Mouse (Mus musculus) lung, embryonic 16.5 days (tissue): ENCODE data around the gene Med8. TPM values are rescaled to one million over a fixed set of nuclear protein-coding genes. Genes with fewer than 3 reads are reported as not detected.
A peak's percentile ranks its signal among the peaks of the same experiment; 100 is the strongest.

Experiments
- ATAC-seq: fragments of 200-750 bp; cut with Nextera tagmentation; 2 replicates; pipeline ENCODE4 v1.8.0; 2017; ENCODE audit warnings: low read depth, mild to moderate bottlenecking, moderate library complexity
- H3K27ac ChIP-seq: fragments of 300-500 bp; sonication (generic); 2 replicates; pipeline ENCODE4 v1.5.1; 2014; ENCODE audit warnings: mild to moderate bottlenecking, control low read depth, low read length
- H3K27me3 ChIP-seq: fragments of 300-500 bp; sonication (generic); 2 replicates; pipeline ENCODE4 v1.6.1; 2014; ENCODE audit warnings: low read depth, low read length, mixed read lengths; ENCODE audit not compliant: control insufficient read depth, insufficient read depth
- H3K36me3 ChIP-seq: fragments of 300-500 bp; sonication (generic); 2 replicates; pipeline ENCODE4 v1.6.1; 2014; ENCODE audit warnings: low read length; ENCODE audit not compliant: control insufficient read depth, insufficient read depth
- H3K4me1 ChIP-seq: fragments of 300-500 bp; sonication (generic); replicated peaks from 2 replicates; pipeline ENCODE4 v1.6.1; 2014; ENCODE audit warnings: low read length, mixed read lengths; ENCODE audit not compliant: control insufficient read depth, insufficient read depth
- H3K4me2 ChIP-seq: fragments of 300-500 bp; sonication (generic); 2 replicates; pipeline ENCODE4 v1.6.1; 2014; ENCODE audit warnings: low read depth, low read length, control low read depth
- H3K4me3 ChIP-seq: fragments of 300-500 bp; sonication (generic); 2 replicates; pipeline ENCODE4 v1.5.1; 2014; ENCODE audit warnings: mild to moderate bottlenecking, low read length, control low read depth
- H3K9ac ChIP-seq: fragments of 300-500 bp; sonication (generic); 2 replicates; pipeline ENCODE4 v1.6.1; 2014; ENCODE audit warnings: low read length, control low read depth
- H3K9me3 ChIP-seq: fragments of 300-500 bp; sonication (generic); 2 replicates; pipeline ENCODE4 v1.6.1; 2016; ENCODE audit warnings: low read length; ENCODE audit not compliant: control insufficient read depth
- WGBS: fragments of 180-500 bp; shearing (Covaris S2); extraction: QIAGEN DNeasy Blood & Tissue Kit; methylation state at CpG from one replicate; pipeline ENCODE4 v1.1.7; 2014; 5-methylcytosine and 5-hydroxymethylcytosine counted together
- polyA plus RNA-seq: library from polyadenylated mRNA; unstranded; fragments of >200 nt; fragmentation: Nextera tagmentation; extraction: Ambion mirVana; gene quantifications from 2 replicates; pipeline ENCODE4 v1.2.1, GENCODE M21; 2015

Med8 gene
- polyA plus RNA-seq: 87.8 and 90.1 TPM in 2 replicates

- peaks cover 12% of the 10 kb centered on the region for H3K4me1 ChIP-seq
- H3K9me3 ChIP-seq: no peaks in the 10 kb centered on the region
- WGBS: under 1% methylated on average over 46 of the region's 53 CpGs
- H3K4me3 ChIP-seq: peak within 1 kb of the TSS; percentile 90
- ATAC-seq: peak; percentile 97
- H3K9ac ChIP-seq: peak within 1 kb of the TSS; percentile 87
- peaks cover 26% of the 10 kb centered on the region for H3K36me3 ChIP-seq
- peak within 1 kb of the TSS; percentile 71 for H3K4me2 ChIP-seq
- no peaks in the 10 kb centered on the region for H3K27me3 ChIP-seq
- peak within 1 kb of the TSS; percentile 66 for H3K27ac ChIP-seq
Observed at GRCm38 (mm10) chr4:118409142-118409900, at the start of gene Med8, which contains the start of gene Szt2. Gene Med8 (plus strand): TSS chr4:118409337. Gene Szt2 (minus strand): TSS chr4:118409273.

- ATAC-seq: peak; percentile 85
Observed at GRCm38 (mm10) chr4:118359896-118360720, 49.0 kb upstream of the Med8 start.

DNA sequence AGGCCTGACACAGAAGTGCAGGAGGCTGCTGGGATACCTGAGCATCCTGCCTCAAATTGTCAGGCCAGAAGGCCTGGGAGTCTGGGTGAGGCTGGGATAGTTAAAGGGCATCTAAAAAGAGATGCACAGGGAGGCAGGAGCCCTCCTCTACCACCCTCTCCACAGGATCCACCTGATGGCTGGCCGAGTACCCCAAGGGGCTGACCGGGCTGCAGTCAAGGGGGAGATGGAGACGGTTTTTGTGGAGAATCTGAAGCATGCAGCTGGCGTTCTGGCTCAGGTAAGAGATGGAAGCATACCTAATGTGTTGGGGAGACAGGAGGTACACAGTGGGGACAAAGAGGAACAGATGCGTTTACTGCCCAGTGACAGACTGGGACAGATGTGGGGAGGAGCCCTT is 47.7 kb upstream of the Med8 start:
- Histone ChIP-seq H3K27me3 (no peaks in the 10 kb centered on the region), H3K36me3 (peaks cover 23% of the 10 kb centered on the region), H3K4me2 (no peak overlapping the region), H3K9ac (no peak overlapping the region), H3K27ac (no peak overlapping the region), H3K9me3 (no peaks in the 10 kb centered on the region), H3K4me3 (no peak overlapping the region), H3K4me1 (peaks cover 10% of the 10 kb centered on the region; the same call in 1 of the 2 replicates)
- ATAC-seq: no peak
- WGBS: 85% methylated on average over 5 of the region's 5 CpGs

More at GRCm38 (mm10) chr4:118359896-118360720, 49.0 kb upstream of the Med8 start:
- peak overlapping the region; percentile 64 for H3K27ac ChIP-seq
- H3K4me1 ChIP-seq: peaks cover 10% of the 10 kb centered on the region; the same call in 1 of the 2 replicates
- H3K9ac ChIP-seq: peak overlapping the region; percentile 88
- H3K9me3 ChIP-seq: no peaks in the 10 kb centered on the region
- H3K36me3 ChIP-seq: peaks cover 14% of the 10 kb centered on the region
- peak overlapping the region; percentile 75 for H3K4me3 ChIP-seq
- peak overlapping the region; percentile 97 for H3K4me2 ChIP-seq
- no peaks in the 10 kb centered on the region for H3K27me3 ChIP-seq
- 2% methylated on average over 54 of the region's 54 CpGs for WGBS

- ATAC-seq: no peak
Observed at GRCm38 (mm10) chr4:118362879-118363278, 46.3 kb upstream of the Med8 start.

GRCm38 (mm10) chr4:118363985-118364384 is 45.2 kb upstream of the Med8 start:
- Histone ChIP-seq H3K4me2 (no peak overlapping the region), H3K9me3 (no peaks in the 10 kb centered on the region), H3K4me3 (no peak overlapping the region), H3K9ac (no peak overlapping the region), H3K27me3 (no peaks in the 10 kb centered on the region), H3K36me3 (peaks cover 28% of the 10 kb centered on the region), H3K27ac (no peak overlapping the region), H3K4me1 (peaks cover 10% of the 10 kb centered on the region; the same call in 1 of the 2 replicates)
- 95% methylated on average over 3 of the region's 3 CpGs for WGBS
- ATAC-seq: no peak

More at GRCm38 (mm10) chr4:118362879-118363278, 46.3 kb upstream of the Med8 start:
- 89% methylated on average over 6 of the region's 6 CpGs for WGBS
- H3K4me2 ChIP-seq: no peak overlapping the region
- H3K9me3 ChIP-seq: no peaks in the 10 kb centered on the region
- H3K9ac ChIP-seq: no peak overlapping the region
- peaks cover 10% of the 10 kb centered on the region; the same call in 1 of the 2 replicates for H3K4me1 ChIP-seq
- peaks cover 26% of the 10 kb centered on the region for H3K36me3 ChIP-seq
- no peak overlapping the region for H3K27ac ChIP-seq
- H3K27me3 ChIP-seq: no peaks in the 10 kb centered on the region
- H3K4me3 ChIP-seq: no peak overlapping the region

DNA sequence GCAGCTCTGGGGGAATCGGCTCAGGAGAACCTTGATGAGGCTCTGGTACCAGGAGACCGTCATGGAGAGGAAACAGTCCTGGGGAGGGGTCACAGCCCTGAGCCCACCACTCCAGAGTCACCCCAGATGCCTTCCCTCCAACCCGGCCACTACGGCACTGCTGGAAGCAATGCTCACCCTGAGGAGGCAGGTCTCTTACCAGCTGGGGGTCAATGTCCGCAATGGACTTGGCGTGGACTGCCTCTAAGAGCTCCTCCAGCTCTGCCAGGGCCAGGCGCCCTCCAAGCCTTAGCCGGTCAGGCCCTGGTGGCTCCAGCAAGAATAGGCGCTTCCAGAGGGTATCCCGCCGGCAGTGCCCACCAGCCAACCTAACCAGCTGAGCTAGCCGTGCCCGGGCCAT is 44.5 kb upstream of the Med8 start:
- Histone ChIP-seq H3K9me3 (no peaks in the 10 kb centered on the region), H3K4me2 (no peak overlapping the region), H3K4me1 (peaks cover 6% of the 10 kb centered on the region; the same call in 1 of the 2 replicates), H3K9ac (no peak overlapping the region), H3K36me3 (peaks cover 30% of the 10 kb centered on the region), H3K4me3 (no peak overlapping the region), H3K27ac (no peak overlapping the region), H3K27me3 (no peaks in the 10 kb centered on the region)
- ATAC-seq: no peak
- WGBS: 91% methylated on average over 12 of the region's 13 CpGs

- peaks cover 30% of the 10 kb centered on the region for H3K36me3 ChIP-seq
- H3K4me3 ChIP-seq: no peak overlapping the region
- ATAC-seq: no peak
- H3K27ac ChIP-seq: no peak overlapping the region
- no peaks in the 10 kb centered on the region for H3K27me3 ChIP-seq
- no peak overlapping the region for H3K9ac ChIP-seq
- no peaks in the 10 kb centered on the region for H3K9me3 ChIP-seq
- WGBS: 81% methylated on average over 14 of the region's 14 CpGs
- H3K4me2 ChIP-seq: no peak overlapping the region
- H3K4me1 ChIP-seq: no peaks in the 10 kb centered on the region
Observed at GRCm38 (mm10) chr4:118365991-118366390, 43.1 kb upstream of the Med8 start.

GRCm38 (mm10) chr4:118367551-118367950 is 41.6 kb upstream of the Med8 start:
- Histone ChIP-seq H3K4me2 (no peak overlapping the region), H3K4me1 (no peaks in the 10 kb centered on the region), H3K9me3 (no peaks in the 10 kb centered on the region), H3K4me3 (no peak overlapping the region), H3K9ac (no peak overlapping the region), H3K27me3 (no peaks in the 10 kb centered on the region), H3K27ac (no peak overlapping the region), H3K36me3 (peaks cover 41% of the 10 kb centered on the region)
- ATAC-seq: no peak
- WGBS: 81% methylated on average over 12 of the region's 12 CpGs

- no peaks in the 10 kb centered on the region for H3K4me1 ChIP-seq
- WGBS: 68% methylated on average over 3 of the region's 3 CpGs
- H3K9ac ChIP-seq: no peak overlapping the region
- no peak overlapping the region for H3K4me2 ChIP-seq
- H3K27me3 ChIP-seq: no peaks in the 10 kb centered on the region
- H3K27ac ChIP-seq: no peak overlapping the region
- H3K9me3 ChIP-seq: no peaks in the 10 kb centered on the region
- peaks cover 45% of the 10 kb centered on the region for H3K36me3 ChIP-seq
- H3K4me3 ChIP-seq: no peak overlapping the region
- no peak for ATAC-seq
Observed at GRCm38 (mm10) chr4:118368616-118369015, 40.5 kb upstream of the Med8 start.
